Mouse (Mus musculus) Muller cell, postnatal 12 days (primary cell): ENCODE measurements around the gene Ppm1j.

Source experiments
- DNase-seq: peaks from one replicate; pipeline ENCODE4 v3.0.0-alpha.2; 2015; ENCODE audit errors: inconsistent ontology term

Gene Ppm1j

GRCm38 (mm10) chr3:104783971-104784500 lies 3.2 kb downstream of the Ppm1j start:
- DNase-seq, result no peak

- DNase-seq, result no peak
These were observed 4.4 kb downstream of the Ppm1j start for GRCm38 (mm10) chr3:104785284-104785683.

DNA sequence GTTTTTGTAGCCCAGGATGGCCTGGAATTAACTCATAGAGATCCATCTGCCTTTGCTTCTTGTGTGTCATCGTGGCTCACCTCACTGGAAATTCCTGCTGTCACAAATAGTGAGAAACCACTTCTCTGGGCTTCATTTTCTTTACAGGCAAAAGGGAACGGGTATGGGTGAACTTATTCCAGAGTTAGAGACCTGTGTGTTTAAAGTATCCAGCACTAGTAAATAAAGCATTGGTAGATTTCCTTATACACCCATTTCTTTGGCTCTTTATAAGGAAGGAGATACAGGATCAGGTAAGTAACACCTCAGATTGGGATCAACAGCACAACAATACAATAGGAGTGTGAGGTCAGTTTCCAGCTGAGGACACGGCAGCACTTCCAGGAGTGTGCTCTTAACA lies 7.2 kb downstream of the Ppm1j start, which contains the start of gene Rhoc:
Rhoc (plus strand) TSS at position 301 of the 400 bp plus-strand sequence.
- DNase-seq, result no peak

DNA sequence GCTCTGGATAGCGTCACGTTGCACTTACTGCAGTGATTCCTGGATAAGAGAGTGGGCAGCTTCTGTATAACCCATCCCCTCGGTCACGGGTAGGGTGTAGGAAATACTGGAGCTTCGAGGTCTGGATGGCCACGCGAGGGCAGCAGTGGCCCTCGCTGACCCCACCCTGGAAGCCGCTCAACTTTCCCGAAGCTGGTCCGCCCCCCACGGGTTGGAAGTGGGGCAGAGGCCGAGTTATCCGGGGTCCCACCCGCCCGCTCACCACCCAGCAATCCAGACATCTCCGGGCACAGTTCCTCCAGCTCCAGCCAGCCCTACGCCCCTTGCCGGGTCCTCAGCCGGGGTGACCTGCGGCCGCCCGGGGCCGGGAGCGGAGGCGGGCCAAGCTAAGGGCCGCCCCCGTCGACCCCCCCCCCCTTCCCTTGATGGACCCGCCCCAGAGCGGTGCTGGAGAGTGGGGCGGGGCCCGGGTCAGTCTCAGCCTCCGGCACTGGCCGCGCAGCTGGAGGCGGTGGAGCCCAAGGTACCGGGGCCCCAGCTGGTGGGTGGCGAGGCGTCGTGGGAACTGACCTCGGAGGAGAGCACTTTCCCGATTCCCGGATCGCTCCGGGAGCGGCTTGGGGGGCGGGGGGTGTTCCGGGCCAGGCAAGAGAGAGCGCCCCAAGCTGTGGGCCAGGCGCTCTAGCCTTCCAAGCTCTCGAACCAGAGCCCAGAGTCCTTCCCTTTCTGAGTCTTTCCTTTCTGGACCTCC lies 7.9 kb downstream of the Ppm1j start:
- peak; percentile 95 for DNase-seq

DNA sequence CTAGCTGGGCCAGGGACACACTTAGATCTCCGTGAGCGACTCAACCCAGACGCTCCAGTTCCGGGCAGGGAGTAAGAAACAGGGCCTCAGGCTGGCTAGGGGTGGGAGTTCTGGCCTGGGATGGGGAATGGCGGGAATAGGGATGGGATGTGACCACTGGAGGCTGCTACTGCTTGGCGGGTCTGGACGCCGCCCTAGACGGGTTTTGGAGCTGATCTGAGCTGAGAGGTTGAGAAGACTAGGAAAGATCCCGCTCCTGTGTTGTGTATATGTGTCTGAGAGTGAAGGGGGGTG lies 8.4 kb downstream of the Ppm1j start:
- DNase-seq, result no peak

DNA sequence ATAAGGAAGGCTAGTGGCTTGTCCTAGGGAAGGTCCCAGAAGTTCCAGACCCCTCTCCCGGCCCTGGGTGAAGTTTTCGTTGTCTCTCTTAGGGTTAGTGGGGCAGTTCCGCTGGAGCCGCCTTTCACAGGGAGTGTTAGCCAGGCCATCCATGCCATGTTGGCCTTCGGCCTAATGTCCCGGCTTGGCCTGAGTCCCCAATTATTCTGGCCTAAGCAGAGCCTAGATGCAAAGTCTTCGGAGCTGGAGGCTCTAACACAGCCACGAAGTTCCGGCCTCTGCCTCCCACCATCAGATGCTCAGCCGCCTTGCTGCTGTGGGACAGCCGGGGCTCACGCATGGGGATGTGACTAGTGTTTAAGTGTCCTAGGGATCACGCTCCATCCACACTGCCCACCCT lies 9.0 kb downstream of the Ppm1j start:
- peak; percentile 63 for DNase-seq

DNA sequence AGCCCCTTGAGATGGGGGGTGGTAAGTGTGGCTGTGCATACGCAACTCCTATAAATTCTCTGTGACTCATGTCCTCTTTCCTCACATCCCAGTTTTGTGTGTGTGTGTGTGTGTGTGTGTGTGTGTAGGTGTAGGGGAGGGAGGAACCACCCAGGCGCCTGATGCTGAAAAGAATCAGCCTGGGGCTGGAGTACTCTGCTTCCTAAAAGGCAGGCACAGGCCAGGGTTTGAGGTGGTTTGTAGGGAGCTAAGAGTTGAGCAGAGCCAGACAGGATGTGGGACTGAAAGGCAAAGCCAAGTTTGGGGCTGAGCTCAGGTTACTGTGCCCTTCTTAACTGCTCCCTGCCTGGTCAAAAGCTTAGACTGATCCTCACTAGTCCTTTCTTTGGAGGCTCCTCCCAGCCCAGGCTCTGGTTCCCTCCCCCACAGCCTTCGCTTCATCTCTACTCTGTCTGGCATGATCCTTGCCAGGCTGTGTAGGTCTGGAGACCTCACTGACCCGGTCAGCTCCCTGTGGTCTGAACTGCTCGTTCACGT lies 9.6 kb downstream of the Ppm1j start:
- peak; percentile 85 for DNase-seq

GRCm38 (mm10) chr3:104791017-104791416 lies 10.2 kb downstream of the Ppm1j start:
- DNase-seq, result no peak

GRCm38 (mm10) chr3:104791671-104792070 lies 10.8 kb downstream of the Ppm1j start:
- no peak for DNase-seq

DNA sequence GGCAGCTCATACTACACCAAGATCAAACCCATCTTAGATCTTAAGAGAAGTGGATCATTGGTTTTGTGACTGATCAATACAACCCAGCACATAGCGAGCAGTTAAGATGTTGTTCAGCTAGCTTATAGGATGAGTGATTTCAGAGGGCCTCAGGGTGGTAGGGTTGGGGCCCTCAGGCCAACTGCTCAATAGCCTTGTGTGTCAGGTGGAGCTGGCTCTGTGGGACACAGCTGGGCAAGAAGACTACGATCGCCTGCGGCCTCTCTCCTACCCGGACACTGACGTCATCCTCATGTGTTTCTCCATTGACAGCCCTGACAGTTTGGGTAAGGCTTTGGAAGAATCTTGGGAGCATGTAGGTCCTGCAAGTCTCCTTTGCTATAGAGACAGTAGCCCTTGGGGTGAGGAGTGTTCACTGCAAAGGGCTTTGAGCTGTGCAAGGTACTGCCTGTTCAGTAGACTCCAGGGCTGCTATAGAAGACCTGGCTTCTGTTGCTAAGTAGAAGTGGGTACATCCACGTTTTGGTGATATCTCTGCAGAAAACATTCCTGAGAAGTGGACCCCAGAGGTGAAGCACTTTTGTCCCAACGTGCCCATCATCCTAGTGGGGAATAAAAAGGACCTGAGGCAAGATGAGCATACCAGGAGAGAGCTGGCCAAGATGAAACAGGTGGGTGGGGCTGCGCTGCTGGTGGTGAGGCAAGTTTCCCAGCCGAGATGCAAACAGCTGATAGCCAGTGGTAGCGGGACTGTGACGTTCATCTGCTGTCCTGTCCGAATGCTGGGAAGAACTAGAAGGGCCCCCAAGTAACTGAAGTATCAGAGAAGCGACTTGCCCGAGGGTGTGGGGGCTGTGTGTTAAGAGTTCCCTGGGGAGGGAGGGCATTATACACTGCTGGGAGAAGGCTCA lies 11.8 kb downstream of the Ppm1j start:
- no peak for DNase-seq

GRCm38 (mm10) chr3:104793871-104794828 lies 13.3 kb downstream of the Ppm1j start:
- DNase-seq, result peak; percentile 99

DNA sequence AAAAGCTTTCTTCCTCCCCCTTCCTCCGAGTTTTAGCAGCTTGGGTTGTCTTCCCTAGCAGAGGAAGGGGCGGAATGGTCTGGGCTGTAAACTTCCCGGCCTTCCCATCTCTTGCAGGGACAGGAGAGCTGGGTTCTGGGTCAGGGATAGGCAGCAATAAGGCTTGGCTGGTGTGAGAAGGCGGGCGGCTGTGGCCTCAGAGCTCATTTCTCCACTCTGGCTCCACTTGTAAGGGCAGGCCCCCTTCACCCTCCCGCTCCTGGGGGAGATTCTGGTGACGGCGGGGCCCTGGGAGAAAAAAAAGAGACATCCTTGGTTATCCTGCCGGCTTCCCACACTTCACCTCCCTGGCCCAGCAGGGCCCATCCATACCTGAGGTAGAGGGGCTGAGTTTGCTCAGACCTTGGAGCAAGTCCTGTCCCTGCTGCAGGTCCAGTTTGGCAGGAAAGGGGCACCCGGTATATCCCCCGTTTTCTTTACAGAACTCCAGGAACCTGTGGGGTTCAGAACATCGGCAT lies 14.2 kb downstream of the Ppm1j start:
- peak; percentile 25 for DNase-seq

DNA sequence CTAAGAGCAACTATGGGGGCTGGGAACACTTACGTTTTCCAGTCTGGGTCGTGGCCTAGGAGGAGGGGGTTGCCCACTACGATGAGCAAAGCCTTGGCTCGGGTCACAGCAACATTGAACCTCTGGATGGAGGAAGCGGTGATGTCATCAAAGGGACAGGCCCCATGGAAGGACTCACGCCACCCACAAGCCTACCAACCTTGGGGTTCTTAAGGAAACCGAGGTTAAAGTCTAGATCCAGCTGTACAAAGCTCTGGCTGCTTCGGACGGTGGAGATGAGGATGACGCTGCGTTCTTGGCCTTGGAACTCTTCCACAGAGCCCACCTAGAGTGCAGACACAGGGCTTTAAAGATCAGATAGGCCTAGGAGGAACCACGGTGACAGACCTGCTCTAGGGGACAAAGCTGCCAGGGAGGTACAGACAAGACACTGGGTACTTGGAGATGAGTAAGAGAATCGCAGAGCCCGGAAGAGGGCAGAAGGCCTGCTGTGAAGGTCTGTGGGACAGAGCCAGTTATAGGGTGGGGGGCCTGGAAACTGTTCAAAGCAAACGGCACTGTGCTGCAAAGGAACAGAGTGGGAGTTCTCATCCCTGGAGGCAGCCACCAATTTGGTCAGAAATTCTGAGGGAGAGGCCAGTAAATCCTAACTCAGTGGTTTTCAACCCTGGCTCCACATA lies 14.9 kb downstream of the Ppm1j start:
- DNase-seq, result peak; percentile 55

- DNase-seq, result no peak
These were observed 15.7 kb downstream of the Ppm1j start for GRCm38 (mm10) chr3:104796430-104797082.

DNA sequence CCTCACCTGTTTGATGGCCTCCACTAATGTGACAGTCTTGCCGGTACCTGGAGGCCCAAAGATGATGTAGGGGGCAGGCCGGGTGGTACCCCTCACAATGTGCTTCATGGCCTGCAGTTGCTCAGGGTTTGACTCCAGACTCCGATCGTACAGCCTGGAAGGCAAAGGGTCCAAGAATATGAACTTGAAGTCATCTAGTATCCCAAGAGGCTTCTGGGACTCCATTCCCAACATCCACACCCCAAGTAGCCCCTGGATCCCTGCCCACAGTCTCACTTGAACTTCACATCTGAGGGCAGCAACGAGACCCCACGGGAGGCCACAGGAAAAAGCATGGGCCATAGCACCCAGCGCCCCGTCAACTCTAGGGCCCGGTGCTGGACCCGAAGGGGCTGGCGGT lies 19.8 kb downstream of the Ppm1j start:
- no peak for DNase-seq

DNA sequence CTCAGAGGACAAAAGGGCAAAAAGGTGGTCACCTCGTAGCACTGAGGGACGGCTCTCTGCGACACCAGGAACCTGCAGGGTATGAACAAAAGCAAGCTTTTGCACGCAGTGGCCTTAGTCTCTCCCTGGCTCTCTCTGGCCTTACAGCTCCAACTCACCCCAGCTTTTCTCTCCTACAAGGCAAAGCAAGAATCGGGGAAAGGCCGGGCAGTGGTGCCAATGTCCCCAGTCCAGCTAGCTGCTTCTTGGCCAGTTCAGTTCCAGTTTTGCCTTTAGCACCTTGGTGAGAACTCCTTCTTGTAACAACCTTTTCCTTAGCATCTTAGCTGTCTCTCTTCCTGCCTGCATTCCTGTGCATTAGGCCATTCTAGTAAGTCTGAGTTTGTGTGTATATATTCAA lies 20.6 kb downstream of the Ppm1j start:
- no peak for DNase-seq

- DNase-seq, result no peak
These were observed 23.5 kb downstream of the Ppm1j start for GRCm38 (mm10) chr3:104804312-104804711.

DNA sequence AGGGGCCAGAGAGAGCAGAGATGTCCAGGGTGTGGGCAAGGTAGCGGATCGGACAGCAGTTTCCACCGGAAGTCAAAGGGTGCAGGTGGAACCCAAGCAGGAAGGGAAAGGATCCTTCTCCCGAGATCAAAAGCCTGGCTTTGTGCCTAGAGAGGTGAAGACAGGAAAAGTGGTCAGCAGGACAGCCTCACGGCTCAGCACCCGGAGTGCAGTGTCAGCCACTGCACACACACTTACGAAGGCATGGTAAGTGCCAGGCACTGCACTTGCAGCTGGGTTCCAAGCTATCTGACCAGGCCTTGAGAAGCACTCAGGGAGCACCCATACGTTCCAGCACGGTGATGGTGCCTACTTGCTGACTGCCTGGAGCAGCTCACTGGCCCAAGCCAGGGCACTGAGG lies 24.7 kb downstream of the Ppm1j start:
- no peak for DNase-seq

DNA sequence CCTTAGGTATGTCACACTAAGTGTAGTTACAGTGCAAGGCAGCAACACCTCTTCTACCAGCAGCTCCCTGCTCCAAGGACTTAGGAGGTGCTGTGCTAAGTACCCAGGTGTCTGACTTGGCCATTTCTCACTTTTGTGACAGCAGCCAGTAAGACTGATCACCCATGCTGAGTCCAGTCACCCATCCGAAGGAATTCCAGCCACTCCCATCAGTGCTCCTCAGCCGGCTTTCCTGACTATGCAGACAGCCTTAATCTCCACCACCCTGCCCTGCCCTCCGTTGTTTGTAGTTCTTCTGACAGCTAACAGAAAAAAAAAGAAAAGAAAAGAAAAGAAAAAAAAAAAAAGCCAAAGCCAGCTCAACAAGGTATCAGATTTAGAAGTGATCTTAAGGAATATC lies 30.9 kb downstream of the Ppm1j start:
- no peak for DNase-seq

GRCm38 (mm10) chr3:104812254-104812653 lies 31.4 kb downstream of the Ppm1j start:
- no peak for DNase-seq
